Mouse (Mus musculus): ENCODE results near the gene Cyth4.

The Cyth4 gene

GRCm38 (mm10) chr15:78596914-78597313, at the start of gene Cyth4:
TSS of gene Cyth4 (plus strand) at chr15:78597047.
- DNase-seq (ENCODE audit: low spot score in 2 of 2) = peak; percentile 45 to 79

DNA sequence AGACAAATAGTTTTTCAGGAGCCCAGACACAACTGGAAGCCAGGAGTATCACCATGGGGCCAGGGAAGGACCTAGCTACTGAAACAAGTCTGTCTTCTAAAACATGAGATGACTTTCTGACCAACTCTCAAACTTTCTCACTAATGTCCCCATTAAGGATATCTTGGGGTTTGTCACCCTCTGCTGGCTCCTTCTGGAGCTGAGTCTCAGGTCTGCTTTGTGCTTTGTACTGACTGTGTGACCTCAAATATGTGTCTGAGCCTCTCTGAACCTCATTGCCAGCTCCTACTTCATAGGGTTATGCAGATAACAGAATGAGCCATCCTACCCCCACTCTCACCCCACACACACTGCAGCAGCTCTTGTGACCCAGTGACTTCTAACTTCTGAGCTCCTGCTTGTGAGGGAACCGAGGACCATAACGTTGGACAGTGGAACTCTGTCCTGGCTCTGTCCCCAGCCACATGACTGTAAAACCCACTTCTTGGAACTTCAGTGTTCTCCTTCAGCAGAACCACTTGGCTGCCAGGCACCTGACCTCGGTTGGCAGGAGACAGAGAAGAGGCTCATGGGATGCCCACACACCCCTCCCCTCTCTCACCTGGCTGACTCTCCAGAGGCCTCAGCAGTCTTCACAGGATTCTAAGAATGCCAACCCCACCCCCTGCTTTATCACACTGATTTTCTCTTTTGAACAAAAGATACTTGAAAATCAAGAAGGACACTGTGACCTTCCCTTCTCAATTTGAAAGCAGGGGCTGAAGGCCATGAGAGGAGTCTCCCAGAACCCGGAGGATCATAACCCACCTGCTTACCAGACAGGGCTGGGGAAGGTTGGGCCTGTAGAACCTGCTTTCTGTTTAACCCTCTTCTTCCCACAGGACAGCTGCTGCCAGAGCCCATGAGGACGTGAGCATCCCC, 49.2 kb upstream of the Cyth4 start:
- peak in 1 of 2 experiments; percentile 51 for DNase-seq (ENCODE audit: low spot score in 2 of 2)

- DNase-seq (ENCODE audit: low spot score in 2 of 2) = no peak
These were observed 48.5 kb upstream of the Cyth4 start for GRCm38 (mm10) chr15:78548336-78548665.

GRCm38 (mm10) chr15:78548711-78549110, 48.1 kb upstream of the Cyth4 start:
- no peak for DNase-seq (ENCODE audit: low spot score in 2 of 2)

DNA sequence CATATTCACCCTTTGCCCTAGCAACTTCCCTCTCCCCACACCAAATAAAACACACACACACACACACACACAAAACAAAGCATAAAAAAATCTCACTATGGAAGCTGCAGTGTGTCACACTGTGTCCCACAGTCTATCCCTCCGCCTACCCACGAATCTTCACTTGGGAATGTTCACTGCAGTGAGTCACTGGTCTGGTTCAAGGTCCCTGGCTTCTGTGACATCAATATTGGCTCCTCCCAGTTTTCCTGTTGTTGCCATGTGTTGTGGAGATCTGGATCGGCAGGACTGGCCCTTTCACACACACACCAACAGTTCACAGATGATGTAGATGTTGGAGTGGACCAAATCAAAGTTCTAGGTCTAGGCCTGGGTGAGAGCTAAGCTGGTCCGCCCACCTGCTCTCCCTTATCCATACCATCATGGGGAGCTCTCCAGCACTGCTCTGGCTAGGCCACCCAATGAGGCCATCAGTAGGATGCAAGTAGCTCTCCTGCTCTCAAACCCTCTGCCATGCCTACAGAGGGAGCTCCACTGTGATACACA, 47.6 kb upstream of the Cyth4 start:
- DNase-seq (ENCODE audit: low spot score in 2 of 2) = no peak

DNA sequence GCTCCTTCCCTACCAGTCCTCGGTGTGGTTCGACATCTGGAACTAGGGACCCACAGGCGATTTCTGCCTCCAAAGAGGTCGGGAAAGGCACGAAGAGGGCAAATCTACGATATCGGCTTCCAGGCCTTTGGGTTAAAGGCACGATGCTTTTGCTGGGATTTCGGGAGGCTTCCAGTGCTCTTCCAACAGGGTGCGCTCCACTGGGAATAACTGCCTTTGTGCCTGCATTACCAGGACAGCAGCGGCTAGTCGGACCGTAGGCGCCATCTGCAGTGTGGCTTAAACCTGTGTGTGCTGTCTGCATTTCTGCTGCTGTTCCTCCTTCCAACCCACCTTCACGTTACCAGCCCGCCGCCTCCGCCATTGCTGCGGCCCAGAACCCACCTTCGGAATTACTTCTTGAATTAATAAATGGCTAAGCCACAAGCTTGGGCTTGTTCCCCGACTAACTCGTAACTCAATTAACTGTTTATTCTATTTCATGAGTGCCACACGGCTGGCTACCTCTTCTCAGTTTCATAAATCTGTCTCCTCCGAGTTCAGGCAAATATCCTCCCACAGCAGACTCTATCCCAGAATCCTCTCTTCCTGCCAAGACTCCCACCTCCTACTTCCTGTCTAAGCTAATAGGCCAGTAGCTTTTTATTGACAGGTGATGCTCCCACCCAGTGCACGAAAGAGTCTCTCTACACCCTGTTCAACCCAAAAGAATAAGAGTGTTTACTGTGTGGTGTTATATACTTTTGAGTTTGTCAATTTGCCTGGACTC, 42.1 kb upstream of the Cyth4 start:
- DNase-seq (ENCODE audit: low spot score in 2 of 2) = no peak

- DNase-seq (ENCODE audit: low spot score in 2 of 2) = peak in 1 of 2 experiments; percentile 29
These were observed 38.9 kb upstream of the Cyth4 start for GRCm38 (mm10) chr15:78557693-78558535.

DNA sequence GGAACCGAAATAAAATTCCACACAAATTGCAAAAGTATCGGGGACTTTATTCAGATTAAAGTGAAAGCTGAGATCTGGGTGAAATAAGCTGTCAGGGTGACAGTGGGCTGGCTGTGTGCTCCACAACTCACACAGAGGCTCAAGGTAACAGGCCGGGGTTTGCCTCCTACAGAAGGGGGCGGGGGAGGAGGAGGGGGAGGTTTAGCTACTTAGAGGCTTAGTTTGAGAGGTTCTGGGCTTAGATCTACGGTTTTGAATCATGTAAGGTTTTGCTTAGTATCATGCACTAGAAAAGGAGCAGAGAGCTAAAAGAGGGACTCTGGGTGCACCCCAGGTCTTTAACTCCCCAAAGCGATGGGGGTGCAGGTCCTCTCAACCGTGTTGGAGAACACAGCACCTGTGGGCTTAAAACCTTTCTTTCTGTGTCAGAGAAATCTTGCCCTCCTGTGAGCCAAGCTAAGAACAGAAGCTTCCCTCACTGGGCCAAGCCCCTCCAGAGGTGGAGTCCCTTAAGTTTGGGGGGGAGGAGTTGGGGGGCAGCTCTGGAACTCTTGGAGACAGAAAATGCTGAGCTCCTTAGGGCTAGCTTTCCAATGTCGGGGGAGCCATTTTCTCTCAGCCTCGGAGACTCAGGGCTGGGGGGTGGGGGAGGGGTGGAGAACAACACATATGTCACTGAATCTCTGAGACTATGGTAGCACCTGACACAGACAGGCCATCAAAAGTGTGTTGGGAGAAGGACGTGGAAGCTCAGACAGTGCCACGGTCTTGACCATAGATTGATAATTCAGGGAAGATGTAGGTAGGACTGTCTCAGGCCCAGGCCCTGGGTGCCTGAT, 37.5 kb upstream of the Cyth4 start:
- DNase-seq (ENCODE audit: low spot score in 2 of 2) = no peak

DNA sequence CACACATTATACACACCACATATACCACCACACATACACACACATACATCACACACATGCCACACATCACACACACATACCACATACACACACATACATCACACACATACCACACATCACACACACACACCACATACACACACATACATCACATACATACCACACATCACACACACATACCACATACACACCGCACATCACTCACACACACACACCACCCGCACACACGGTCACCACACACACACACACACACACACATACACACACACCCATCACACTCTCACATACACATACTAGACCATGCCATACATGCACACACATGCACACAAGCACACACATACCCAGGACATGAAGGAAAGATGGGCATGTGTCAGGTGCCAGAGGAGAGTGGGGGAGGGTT, 33.5 kb upstream of the Cyth4 start:
- DNase-seq (ENCODE audit: low spot score in 2 of 2) = no peak

- peak; percentile 46 to 75 for DNase-seq (ENCODE audit: low spot score in 2 of 2)
These were observed 32.9 kb upstream of the Cyth4 start for GRCm38 (mm10) chr15:78563937-78564336.

GRCm38 (mm10) chr15:78564764-78565435, 31.9 kb upstream of the Cyth4 start:
- DNase-seq (ENCODE audit: low spot score in 2 of 2) = no peak

- peak in 1 of 2 experiments; percentile 51 for DNase-seq (ENCODE audit: low spot score in 2 of 2)
These were observed 29.2 kb upstream of the Cyth4 start for GRCm38 (mm10) chr15:78567608-78568120.

- DNase-seq (ENCODE audit: low spot score in 2 of 2) = peak in 1 of 2 experiments; percentile 13
These were observed 26.7 kb upstream of the Cyth4 start for GRCm38 (mm10) chr15:78570170-78570569.

DNA sequence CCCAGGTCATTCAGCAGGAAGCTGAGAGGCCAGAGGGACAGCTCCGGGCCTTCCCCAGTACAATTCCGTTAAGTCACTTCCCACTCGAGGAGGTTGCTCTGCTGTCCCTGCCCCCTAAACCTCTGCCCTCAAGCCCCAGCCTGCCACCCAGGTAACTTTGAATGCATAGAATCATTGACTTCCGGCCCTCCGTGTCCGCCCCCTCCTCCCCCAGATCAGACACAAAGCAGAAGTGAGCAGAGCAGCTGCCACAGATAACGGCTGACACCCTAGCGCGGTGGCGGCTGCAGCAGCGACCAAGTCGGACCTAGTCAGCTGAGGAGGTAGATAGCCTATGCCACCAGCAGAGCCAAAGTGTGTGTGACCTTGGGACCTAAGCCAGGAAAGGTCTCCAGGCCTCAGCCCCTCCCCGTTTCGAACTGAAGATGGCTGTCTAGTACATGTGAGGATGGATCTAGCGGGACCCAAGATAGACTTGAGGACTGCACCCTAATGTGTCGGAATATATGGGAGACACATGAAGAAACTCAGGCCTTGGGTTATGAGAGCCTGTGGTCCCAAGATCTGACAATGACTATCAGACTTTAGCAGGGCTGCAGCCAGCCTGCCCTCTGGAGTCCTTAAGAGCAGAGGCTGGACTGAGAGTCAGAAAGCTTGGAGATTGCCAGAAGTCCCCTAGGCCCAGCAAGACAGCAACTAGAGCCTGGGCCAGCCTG, 25.1 kb upstream of the Cyth4 start:
- peak; percentile 65 to 87 for DNase-seq (ENCODE audit: low spot score in 2 of 2)

- DNase-seq (ENCODE audit: low spot score in 2 of 2) = peak in 1 of 2 experiments; percentile 39
These were observed 24.6 kb upstream of the Cyth4 start for GRCm38 (mm10) chr15:78572270-78572600.

GRCm38 (mm10) chr15:78572658-78573397, 24.0 kb upstream of the Cyth4 start, which contains the start of gene Rac2:
TSS of gene Rac2 (minus strand) at chr15:78572783.
- peak; percentile 68 to 84 for DNase-seq (ENCODE audit: low spot score in 2 of 2)

GRCm38 (mm10) chr15:78576284-78576810, 20.5 kb upstream of the Cyth4 start:
- DNase-seq (ENCODE audit: low spot score in 2 of 2) = no peak

DNA sequence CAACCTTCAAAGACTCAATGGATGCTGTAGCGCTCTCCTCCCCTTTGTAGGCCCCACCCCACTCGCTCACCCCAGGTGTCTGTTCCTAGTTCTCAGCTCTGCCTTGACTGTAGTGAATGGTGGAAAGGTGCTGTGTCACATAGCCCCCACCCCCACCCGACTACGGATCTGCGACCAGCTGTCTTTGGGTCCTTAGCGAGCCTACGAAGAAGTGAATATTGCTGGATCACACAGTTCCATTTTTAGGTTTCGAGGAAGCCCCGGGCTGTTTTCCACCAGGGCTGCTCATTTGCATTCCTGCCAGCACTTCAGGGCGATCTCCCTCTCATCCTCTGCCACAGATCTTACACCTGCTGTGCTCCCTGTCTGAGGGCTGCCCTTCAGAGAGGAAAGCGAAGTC, 13.5 kb upstream of the Cyth4 start:
- DNase-seq (ENCODE audit: low spot score in 2 of 2) = no peak
